Mouse (Mus musculus): Measurements from ENCODE around the gene Serpinb1b. TPM values are rescaled to one million over a fixed set of nuclear protein-coding genes. Genes with fewer than 3 reads are reported as not detected.

Serpinb1b gene
- polyA plus RNA-seq, 1 experiment: 9.1 TPM

DNA sequence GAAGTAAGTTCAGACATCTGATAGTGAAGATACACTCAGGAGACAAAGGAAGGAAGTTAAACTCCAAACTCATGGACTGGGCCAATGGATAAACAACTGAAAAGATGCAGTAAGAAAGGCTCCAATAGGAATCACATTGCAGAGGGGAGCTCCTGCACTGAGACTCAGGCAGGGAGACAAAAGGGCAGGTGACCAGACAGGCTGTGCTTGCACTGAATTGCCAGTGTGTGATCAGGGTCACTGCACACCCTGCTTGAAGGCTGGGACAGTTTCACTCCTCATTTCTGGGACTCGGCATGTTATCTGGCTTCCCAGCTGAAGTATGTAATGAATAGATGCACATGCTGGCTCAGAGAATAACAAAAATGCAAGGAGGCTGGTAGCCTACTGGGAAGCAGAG lies 15.3 kb upstream of the Serpinb1b start:
- no peaks in the 10 kb centered on the region for H3K27me3 ChIP-seq (ENCODE audit: control insufficient read depth, insufficient read depth, low read length)
- H3K4me1 ChIP-seq (ENCODE audit: control insufficient read depth, insufficient read depth, low read length): no peaks in the 10 kb centered on the region; the same call in 1 of the 2 replicates
- no peak overlapping the region for H3K4me3 ChIP-seq (replicated peaks; ENCODE audit: insufficient read depth, low read depth, low read length)
- 22% methylated on average over 1 of the region's 1 CpGs for WGBS
- H3K27ac ChIP-seq (ENCODE audit: insufficient read depth, low read length): no peak overlapping the region
- DNase-seq: no peak
- TF ChIP-seq CTCF (IDR thresholded peaks at IDR 0.05; ENCODE audit: borderline replicate concordance, insufficient read depth, low read depth, low read length) (no peak), POLR2A (IDR thresholded peaks at IDR 0.05; ENCODE audit: borderline replicate concordance, insufficient read depth, low read length) (no peak)

DNA sequence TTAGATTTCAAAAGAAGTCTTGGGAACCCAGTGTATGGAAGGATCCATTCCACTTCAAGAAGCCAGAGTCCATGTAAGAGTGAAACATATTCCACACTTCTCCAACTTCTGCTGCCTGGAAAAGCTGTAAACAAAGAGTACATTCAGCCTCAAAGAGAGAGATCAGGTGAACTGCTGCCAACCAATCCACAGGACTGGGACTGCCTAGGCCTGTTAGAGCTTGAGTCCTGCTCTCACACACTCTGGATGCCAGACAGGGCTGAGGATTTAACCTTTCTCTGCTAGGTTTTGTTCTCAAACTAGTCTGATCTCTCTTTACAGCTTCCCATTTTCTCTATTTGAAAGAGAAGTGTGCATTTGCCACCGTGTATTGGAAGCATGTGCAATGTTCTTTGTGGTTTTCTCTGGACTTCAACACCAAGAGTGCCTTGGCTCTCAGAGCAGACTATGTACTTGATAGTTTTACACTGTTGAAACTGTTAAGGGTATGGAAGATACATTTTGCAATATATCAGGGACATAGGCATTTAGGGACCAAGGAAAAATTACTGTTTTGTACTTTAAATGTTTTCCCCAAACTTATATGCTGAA lies 10.9 kb upstream of the Serpinb1b start:
- Histone ChIP-seq H3K27me3 (ENCODE audit: control insufficient read depth, insufficient read depth, low read length) (no peaks in the 10 kb centered on the region), H3K27ac (ENCODE audit: insufficient read depth, low read length) (no peak overlapping the region), H3K4me1 (ENCODE audit: control insufficient read depth, insufficient read depth, low read length) (no peaks in the 10 kb centered on the region; the same call in 1 of the 2 replicates), H3K4me3 (replicated peaks; ENCODE audit: insufficient read depth, low read depth, low read length) (no peak overlapping the region)
- 72% methylated on average over 1 of the region's 1 CpGs for WGBS
- no peak for DNase-seq
- TF ChIP-seq CTCF (IDR thresholded peaks at IDR 0.05; ENCODE audit: borderline replicate concordance, insufficient read depth, low read depth, low read length): no peak

DNA sequence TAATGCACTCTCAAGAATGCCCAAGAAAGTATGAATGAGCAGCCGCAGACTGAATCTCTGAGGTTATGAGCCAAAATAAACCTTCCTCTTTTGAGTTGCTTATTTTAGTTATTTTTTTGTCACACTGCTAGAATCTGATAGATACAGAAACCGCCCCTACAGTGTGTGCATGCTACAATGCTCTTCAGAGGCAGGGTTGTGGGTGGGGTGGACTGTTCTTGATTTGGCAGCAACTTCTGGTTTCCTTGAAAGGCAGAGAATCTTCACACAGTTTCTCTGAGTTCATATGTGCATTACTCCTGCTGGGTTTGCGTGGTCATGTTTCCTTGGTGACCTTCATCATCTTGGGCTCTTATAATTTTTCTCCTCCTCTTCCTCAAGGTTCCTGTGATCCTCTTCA lies 10.2 kb upstream of the Serpinb1b start:
- Histone ChIP-seq H3K4me3 (replicated peaks; ENCODE audit: insufficient read depth, low read depth, low read length) (no peak overlapping the region), H3K4me1 (ENCODE audit: control insufficient read depth, insufficient read depth, low read length) (no peaks in the 10 kb centered on the region), H3K27me3 (ENCODE audit: control insufficient read depth, insufficient read depth, low read length) (no peaks in the 10 kb centered on the region), H3K27ac (ENCODE audit: insufficient read depth, low read length) (no peak overlapping the region)
- no peak for DNase-seq
- WGBS: 89% methylated on average over 3 of the region's 3 CpGs
- TF ChIP-seq POLR2A (IDR thresholded peaks at IDR 0.05; ENCODE audit: borderline replicate concordance, insufficient read depth, low read length): no peak
- TF ChIP-seq CTCF (IDR thresholded peaks at IDR 0.05; ENCODE audit: borderline replicate concordance, insufficient read depth, low read depth, low read length): no peak

DNA sequence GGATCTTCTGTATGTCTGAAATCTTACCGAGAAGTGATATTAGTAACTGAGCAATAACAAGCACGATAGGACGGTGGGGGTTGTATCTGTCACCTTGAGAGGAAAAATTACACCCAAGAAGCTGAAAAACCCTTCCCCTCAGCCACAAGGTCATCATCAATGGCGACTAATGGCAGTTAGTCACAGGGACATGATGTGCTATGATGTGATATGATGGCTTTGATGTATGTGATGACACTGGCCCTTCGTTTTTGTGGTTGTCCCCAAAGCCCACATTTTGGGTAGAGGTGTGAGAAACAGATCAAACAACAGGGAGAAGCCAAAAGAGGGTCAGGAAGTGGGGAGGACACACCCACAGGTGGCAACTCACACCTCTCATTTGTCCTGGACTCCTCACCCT lies 6.6 kb upstream of the Serpinb1b start:
- no peaks in the 10 kb centered on the region for H3K4me1 ChIP-seq (ENCODE audit: control insufficient read depth, insufficient read depth, low read length)
- no peaks in the 10 kb centered on the region for H3K27me3 ChIP-seq (ENCODE audit: control insufficient read depth, insufficient read depth, low read length)
- no peak overlapping the region for H3K4me3 ChIP-seq (replicated peaks; ENCODE audit: insufficient read depth, low read depth, low read length)
- TF ChIP-seq CTCF (IDR thresholded peaks at IDR 0.05; ENCODE audit: borderline replicate concordance, insufficient read depth, low read depth, low read length) (no peak), POLR2A (IDR thresholded peaks at IDR 0.05; ENCODE audit: borderline replicate concordance, insufficient read depth, low read length) (no peak)
- no peak overlapping the region for H3K27ac ChIP-seq (ENCODE audit: insufficient read depth, low read length)
- 82% methylated on average over 5 of the region's 5 CpGs for WGBS
- DNase-seq: no peak

DNA sequence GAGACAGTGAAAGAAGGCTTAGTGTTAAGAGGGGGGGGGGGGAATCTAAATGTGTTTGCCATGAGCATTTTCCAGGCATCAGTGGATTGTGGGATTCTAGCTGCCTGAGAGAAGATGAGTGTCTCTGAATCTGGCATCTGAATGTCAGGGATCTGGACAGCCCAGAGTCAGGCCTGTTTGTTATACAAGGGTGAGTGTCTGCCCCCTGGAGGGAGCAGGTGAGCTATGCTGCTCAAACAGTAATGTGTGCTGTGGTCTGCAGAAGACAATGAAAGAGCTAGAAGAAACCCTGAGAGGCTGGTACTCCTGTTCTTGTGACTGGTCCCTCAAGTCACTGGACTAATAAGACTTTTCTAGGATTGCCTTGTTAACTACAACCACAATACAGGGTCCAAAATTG lies 4.3 kb upstream of the Serpinb1b start:
- DNase-seq: no peak
- H3K4me3 ChIP-seq (replicated peaks; ENCODE audit: insufficient read depth, low read depth, low read length): no peak overlapping the region
- peak; percentile 37; the same call in 1 of the 2 replicates for TF ChIP-seq CTCF (IDR thresholded peaks at IDR 0.05; ENCODE audit: borderline replicate concordance, insufficient read depth, low read depth, low read length)
- no peak for TF ChIP-seq POLR2A (IDR thresholded peaks at IDR 0.05; ENCODE audit: borderline replicate concordance, insufficient read depth, low read length)
- no peaks in the 10 kb centered on the region for H3K4me1 ChIP-seq (ENCODE audit: control insufficient read depth, insufficient read depth, low read length)
- H3K27me3 ChIP-seq (ENCODE audit: control insufficient read depth, insufficient read depth, low read length): no peaks in the 10 kb centered on the region
- no peak overlapping the region for H3K27ac ChIP-seq (ENCODE audit: insufficient read depth, low read length)

DNA sequence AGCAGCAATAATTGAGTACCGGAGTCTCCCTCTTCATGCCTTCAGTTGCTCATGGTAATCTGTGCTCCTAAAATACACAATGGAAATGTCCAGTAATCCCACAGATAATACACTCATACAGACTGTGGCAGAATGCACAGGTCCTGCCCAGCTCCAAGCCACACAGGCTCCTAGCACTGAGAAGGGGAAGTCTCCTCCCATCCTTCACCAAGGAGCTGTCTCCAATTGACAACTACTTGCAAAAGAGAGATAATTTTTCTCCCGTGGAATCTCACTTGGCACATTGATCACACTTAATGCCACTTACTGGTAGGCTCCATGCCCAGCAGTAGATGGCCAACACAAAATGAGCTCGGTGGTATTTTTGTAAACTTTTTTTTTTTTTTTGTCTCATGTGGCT lies 2.1 kb upstream of the Serpinb1b start:
- WGBS: 44% methylated on average over 3 of the region's 3 CpGs
- Histone ChIP-seq H3K4me3 (replicated peaks; ENCODE audit: insufficient read depth, low read depth, low read length) (no peak overlapping the region), H3K4me1 (ENCODE audit: control insufficient read depth, insufficient read depth, low read length) (peaks cover 3% of the 10 kb centered on the region; the same call in 1 of the 2 replicates), H3K27me3 (ENCODE audit: control insufficient read depth, insufficient read depth, low read length) (no peaks in the 10 kb centered on the region), H3K27ac (ENCODE audit: insufficient read depth, low read length) (no peak overlapping the region)
- no peak for DNase-seq
- TF ChIP-seq POLR2A (IDR thresholded peaks at IDR 0.05; ENCODE audit: borderline replicate concordance, insufficient read depth, low read length) (no peak), CTCF (IDR thresholded peaks at IDR 0.05; ENCODE audit: borderline replicate concordance, insufficient read depth, low read depth, low read length) (no peak)

DNA sequence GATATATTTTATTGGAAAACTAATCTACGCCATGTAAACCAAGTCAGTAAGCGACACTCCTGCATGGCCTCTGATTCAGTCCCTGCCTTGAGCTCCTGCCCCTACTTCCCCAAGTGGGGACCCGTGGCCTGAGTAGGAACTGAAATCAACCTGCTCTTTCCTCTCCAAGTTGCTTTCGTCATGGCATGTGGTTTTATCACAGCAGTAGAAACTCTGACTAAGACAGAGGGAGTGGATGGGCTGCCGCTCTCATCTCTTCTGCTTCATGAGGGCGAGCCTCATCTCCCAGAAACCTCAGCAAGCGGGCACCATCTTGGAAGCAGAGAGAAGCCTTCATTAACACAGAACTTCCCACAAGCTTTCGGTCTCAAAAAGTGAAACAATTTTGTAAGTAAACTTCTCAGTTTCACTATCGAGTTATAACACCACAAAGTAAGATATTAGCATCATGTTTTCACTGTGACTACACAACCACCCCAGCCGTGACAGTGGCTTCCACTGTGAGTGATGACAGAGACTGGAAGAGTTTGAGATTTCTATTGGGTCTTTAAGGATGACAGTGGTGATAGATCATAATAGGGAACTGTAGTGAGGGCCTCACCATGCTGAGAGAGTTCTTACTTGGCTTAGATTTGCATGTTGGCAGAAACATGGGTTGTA lies 1.2 kb upstream of the Serpinb1b start:
- Histone ChIP-seq H3K27ac (ENCODE audit: insufficient read depth, low read length) (no peak overlapping the region), H3K4me3 (replicated peaks; ENCODE audit: insufficient read depth, low read depth, low read length) (no peak overlapping the region), H3K4me1 (ENCODE audit: control insufficient read depth, insufficient read depth, low read length) (peaks cover 3% of the 10 kb centered on the region; the same call in 1 of the 2 replicates), H3K27me3 (ENCODE audit: control insufficient read depth, insufficient read depth, low read length) (no peaks in the 10 kb centered on the region)
- 93% methylated on average over 10 of the region's 10 CpGs for WGBS
- no peak for TF ChIP-seq POLR2A (IDR thresholded peaks at IDR 0.05; ENCODE audit: borderline replicate concordance, insufficient read depth, low read length)
- no peak for TF ChIP-seq CTCF (IDR thresholded peaks at IDR 0.05; ENCODE audit: borderline replicate concordance, insufficient read depth, low read depth, low read length)
- no peak for DNase-seq

DNA sequence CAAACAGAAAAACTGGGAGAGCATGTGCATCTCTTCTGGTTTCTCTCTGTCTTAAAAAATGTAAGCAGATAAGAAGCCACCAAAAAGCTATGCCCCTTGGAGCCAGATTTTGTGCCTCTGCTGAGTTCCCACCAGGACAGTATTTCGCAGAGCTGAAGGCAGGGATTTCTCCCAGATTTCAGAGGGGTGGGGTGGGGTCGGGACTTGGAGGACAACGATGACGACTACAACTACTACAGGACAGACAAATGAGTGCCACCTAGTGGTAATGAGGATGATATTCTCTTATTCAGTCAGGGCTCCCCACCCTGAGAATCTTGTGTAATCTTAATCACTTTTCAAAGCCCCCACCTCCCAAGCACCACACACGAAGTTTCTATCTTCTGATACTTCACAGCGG lies 1.0 kb downstream of the Serpinb1b start:
- 21% methylated on average over 6 of the region's 6 CpGs for WGBS
- peak; percentile 38; the same call in 1 of the 2 replicates for TF ChIP-seq CTCF (IDR thresholded peaks at IDR 0.05; ENCODE audit: borderline replicate concordance, insufficient read depth, low read depth, low read length)
- no peak for TF ChIP-seq POLR2A (IDR thresholded peaks at IDR 0.05; ENCODE audit: borderline replicate concordance, insufficient read depth, low read length)
- DNase-seq: peak in 1 of 2 experiments; percentile 11
- no peaks in the 10 kb centered on the region for H3K27me3 ChIP-seq (ENCODE audit: control insufficient read depth, insufficient read depth, low read length)
- no peak overlapping the region for H3K4me3 ChIP-seq (replicated peaks; ENCODE audit: insufficient read depth, low read depth, low read length)
- H3K4me1 ChIP-seq (ENCODE audit: control insufficient read depth, insufficient read depth, low read length): peaks cover 7% of the 10 kb centered on the region
- H3K27ac ChIP-seq (ENCODE audit: insufficient read depth, low read length): no peak overlapping the region

Data from cerebellum, adult 2 months (tissue).